Mouse (Mus musculus) mesoderm, embryonic 11.5 days (tissue): ENCODE measurements around the gene Hnf4a.

Source experiments
- DNase-seq: peaks from one replicate; pipeline ENCODE4 v3.0.0-alpha.2; 2012; ENCODE audit warnings: low read depth, low spot score

Hnf4a gene

GRCm38 (mm10) chr2:163490656-163491055 lies 16.0 kb upstream of the Hnf4a start:
- no peak for DNase-seq

GRCm38 (mm10) chr2:163491351-163491750 lies 15.3 kb upstream of the Hnf4a start:
- DNase-seq: no peak

GRCm38 (mm10) chr2:163492018-163492417 lies 14.6 kb upstream of the Hnf4a start, which contains the start of gene R3hdml:
R3hdml (plus strand) TSS chr2:163492318.
- no peak for DNase-seq

- no peak for DNase-seq
These were observed 13.6 kb upstream of the Hnf4a start for GRCm38 (mm10) chr2:163493031-163493430.

- no peak for DNase-seq
These were observed 12.6 kb upstream of the Hnf4a start for GRCm38 (mm10) chr2:163493976-163494375.

GRCm38 (mm10) chr2:163494456-163494855 lies 12.2 kb upstream of the Hnf4a start:
- no peak for DNase-seq

GRCm38 (mm10) chr2:163502219-163502618 lies 4.4 kb upstream of the Hnf4a start:
- no peak for DNase-seq

GRCm38 (mm10) chr2:163503191-163503590 lies 3.4 kb upstream of the Hnf4a start:
- no peak for DNase-seq

- DNase-seq: no peak
These were observed 19.2 kb downstream of the Hnf4a start for GRCm38 (mm10) chr2:163525761-163526243.

- DNase-seq: no peak
These were observed 20.9 kb downstream of the Hnf4a start for GRCm38 (mm10) chr2:163527497-163527896.

- DNase-seq: no peak
These were observed 23.8 kb downstream of the Hnf4a start for GRCm38 (mm10) chr2:163530418-163530817.

- DNase-seq: peak; percentile 77
These were observed 25.3 kb downstream of the Hnf4a start for GRCm38 (mm10) chr2:163531917-163532316.

- DNase-seq: no peak
These were observed 26.6 kb downstream of the Hnf4a start for GRCm38 (mm10) chr2:163533226-163533625.

GRCm38 (mm10) chr2:163534958-163535524 lies 28.4 kb downstream of the Hnf4a start:
- DNase-seq: peak; percentile 91

- no peak for DNase-seq
These were observed 30.8 kb downstream of the Hnf4a start for GRCm38 (mm10) chr2:163537443-163537842.

GRCm38 (mm10) chr2:163538410-163538809 lies 31.8 kb downstream of the Hnf4a start:
- no peak for DNase-seq

GRCm38 (mm10) chr2:163539321-163540040 lies 32.9 kb downstream of the Hnf4a start:
- no peak for DNase-seq

- no peak for DNase-seq
These were observed 33.9 kb downstream of the Hnf4a start for GRCm38 (mm10) chr2:163540231-163541117.

- DNase-seq: no peak
These were observed 35.1 kb downstream of the Hnf4a start for GRCm38 (mm10) chr2:163541568-163542182.

- no peak for DNase-seq
These were observed 36.1 kb downstream of the Hnf4a start for GRCm38 (mm10) chr2:163542674-163543073.

- DNase-seq: no peak
These were observed 40.2 kb downstream of the Hnf4a start for GRCm38 (mm10) chr2:163546623-163547318.
